Mouse (Mus musculus) intestine, embryonic 14.5 days (tissue): ENCODE data around the gene Taok1. TPM values are rescaled to one million over a fixed set of nuclear protein-coding genes. Genes with fewer than 3 reads are reported as not detected.

Experiments used
- ATAC-seq: fragments of 200-750 bp; cut with Nextera tagmentation; replicated peaks from 2 replicates; pipeline ENCODE4 v1.8.0; 2017; ENCODE audit warnings: low read depth, moderate number of reproducible peaks, moderate TSS enrichment, moderate library complexity; ENCODE audit not compliant: low FRiP score, low TSS enrichment
- DNase-seq: peaks from one replicate; pipeline ENCODE4 v3.0.0-alpha.2; 2018; ENCODE audit warnings: low spot score
- H3K27ac ChIP-seq: fragments of 300-500 bp; sonication (generic); 2 replicates; pipeline ENCODE4 v1.5.1; 2014; ENCODE audit warnings: low read depth, mild to moderate bottlenecking, control low read depth
- H3K27me3 ChIP-seq: fragments of 300-500 bp; sonication (generic); replicated peaks from 2 replicates; pipeline ENCODE4 v1.6.1; 2014; ENCODE audit warnings: low read length, control low read depth; ENCODE audit not compliant: control insufficient read depth, insufficient read depth
- H3K36me3 ChIP-seq: fragments of 300-500 bp; sonication (generic); 2 replicates; pipeline ENCODE4 v1.6.1; 2014; ENCODE audit warnings: low read length, control low read depth; ENCODE audit not compliant: control insufficient read depth, insufficient read depth
- H3K4me1 ChIP-seq: fragments of 300-500 bp; sonication (generic); replicated peaks from 2 replicates; pipeline ENCODE4 v1.6.1; 2014; ENCODE audit warnings: low read length, control low read depth, mixed read lengths; ENCODE audit not compliant: control insufficient read depth, insufficient read depth
- H3K4me2 ChIP-seq: fragments of 300-500 bp; sonication (generic); 2 replicates; pipeline ENCODE4 v1.6.1; 2014; ENCODE audit warnings: low read length
- H3K4me3 ChIP-seq: fragments of 300-500 bp; sonication (generic); 2 replicates; pipeline ENCODE4 v1.5.1; 2014; ENCODE audit warnings: low read depth, low read length, control low read depth, mixed read lengths
- H3K9ac ChIP-seq: fragments of 300-500 bp; sonication (generic); 2 replicates; pipeline ENCODE4 v1.6.1; 2014; ENCODE audit warnings: mild to moderate bottlenecking, low read length
- H3K9me3 ChIP-seq: fragments of 300-500 bp; sonication (generic); 2 replicates; pipeline ENCODE4 v1.6.1; 2016; ENCODE audit warnings: low read length, control low read depth; ENCODE audit not compliant: control insufficient read depth
- WGBS: fragments of 180-500 bp; shearing (Covaris S2); extraction: QIAGEN DNeasy Blood & Tissue Kit; methylation state at CpG from one replicate; pipeline ENCODE4 v1.1.7; 2014; 5-methylcytosine and 5-hydroxymethylcytosine counted together
- polyA plus RNA-seq: library from polyadenylated mRNA; unstranded; fragments of >200 nt; fragmentation: Nextera tagmentation; extraction: Ambion mirVana; gene quantifications from 2 replicates; pipeline ENCODE4 v1.2.1, GENCODE M21; 2014

Taok1 gene
- polyA plus RNA-seq, 1 experiment from 2014 or later: 19.7 TPM

GRCm38 (mm10) chr11:77488771-77489581, 118.6 kb downstream of the Taok1 start:
- no peaks in the 10 kb centered on the region for H3K9me3 ChIP-seq
- peak; percentile 72 for DNase-seq
- H3K4me3 ChIP-seq: peak overlapping the region; percentile 83

GRCm38 (mm10) chr11:77486798-77487197, 120.8 kb downstream of the Taok1 start:
- 67% methylated on average over 5 of the region's 5 CpGs for WGBS
- no peaks in the 10 kb centered on the region for H3K9me3 ChIP-seq
- H3K27ac ChIP-seq: no peak overlapping the region
- no peak for DNase-seq
- no peak overlapping the region for H3K4me3 ChIP-seq
- H3K9ac ChIP-seq: no peak overlapping the region
- H3K27me3 ChIP-seq: no peaks in the 10 kb centered on the region
- no peak for ATAC-seq
- H3K36me3 ChIP-seq: no peaks in the 10 kb centered on the region
- H3K4me1 ChIP-seq: peaks cover 33% of the 10 kb centered on the region
- no peak overlapping the region for H3K4me2 ChIP-seq

More at GRCm38 (mm10) chr11:77488771-77489581, 118.6 kb downstream of the Taok1 start:
- no peak for ATAC-seq
- WGBS: 3% methylated on average over 41 of the region's 55 CpGs
- Histone ChIP-seq H3K36me3 (no peaks in the 10 kb centered on the region), H3K27ac (no peak overlapping the region), H3K4me1 (peaks cover 41% of the 10 kb centered on the region), H3K4me2 (peak overlapping the region; percentile 90), H3K27me3 (no peaks in the 10 kb centered on the region), H3K9ac (peak overlapping the region; percentile 84)

DNA sequence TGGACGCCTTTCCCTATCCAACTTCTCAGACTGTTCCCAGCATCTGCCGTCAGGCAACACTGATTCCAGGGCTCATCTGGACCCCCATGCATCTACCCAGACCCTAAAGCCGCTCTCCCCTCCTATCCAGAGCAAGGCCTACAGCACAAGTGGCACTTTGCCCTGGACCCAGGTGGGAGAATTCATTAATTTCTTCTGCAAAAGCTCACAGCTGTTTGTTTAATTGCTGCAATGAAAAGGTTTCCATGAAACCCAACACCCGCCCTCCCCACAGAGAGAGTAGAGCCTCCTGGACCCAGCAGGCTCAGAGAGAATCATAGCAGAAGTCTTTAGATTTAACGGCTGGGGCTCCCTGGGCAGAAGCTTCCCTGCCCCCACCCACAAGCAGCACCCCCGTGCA, 122.4 kb downstream of the Taok1 start:
- Histone ChIP-seq H3K27ac (no peak overlapping the region), H3K27me3 (no peaks in the 10 kb centered on the region), H3K4me3 (no peak overlapping the region), H3K4me2 (no peak overlapping the region), H3K9me3 (no peaks in the 10 kb centered on the region), H3K9ac (no peak overlapping the region), H3K36me3 (no peaks in the 10 kb centered on the region), H3K4me1 (peaks cover 24% of the 10 kb centered on the region)
- 64% methylated on average over 6 of the region's 6 CpGs for WGBS
- ATAC-seq: no peak
- DNase-seq: no peak

DNA sequence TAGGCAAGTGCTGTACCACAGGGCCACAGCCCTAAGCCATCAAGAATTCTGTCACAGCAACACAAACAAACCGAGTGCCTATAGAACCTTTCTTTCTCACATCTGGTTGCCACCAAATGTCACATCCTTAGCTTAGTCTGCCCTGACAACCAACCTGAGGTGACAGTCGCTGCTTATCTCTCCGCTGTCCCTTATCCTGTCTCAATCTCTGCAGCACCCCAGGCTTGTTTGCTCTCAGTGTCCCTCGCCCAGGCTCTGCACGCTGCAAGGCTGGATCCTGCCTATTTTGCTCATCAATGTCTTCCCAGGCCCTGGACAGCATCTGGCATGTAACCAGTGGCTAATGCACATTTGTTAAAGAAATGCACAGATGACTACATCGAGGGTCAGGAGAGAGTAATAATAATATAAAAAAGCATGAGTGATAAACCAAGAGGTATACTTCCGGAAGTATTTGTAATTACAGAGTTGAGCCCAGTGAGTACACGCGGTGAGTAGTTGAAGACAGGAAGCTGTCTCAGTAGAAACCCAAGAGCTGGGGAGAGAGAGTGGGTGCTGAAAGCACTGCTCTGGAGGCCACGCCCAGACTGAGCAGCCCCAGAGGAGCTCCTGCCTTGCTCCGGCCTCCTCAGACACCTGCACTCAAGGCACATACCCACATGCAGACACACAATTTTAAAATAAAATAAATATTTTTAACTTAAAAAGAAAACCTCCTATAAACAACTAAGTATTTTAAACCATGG, 123.9 kb downstream of the Taok1 start:
- Histone ChIP-seq H3K27ac (no peak overlapping the region), H3K4me3 (no peak overlapping the region), H3K27me3 (no peaks in the 10 kb centered on the region), H3K36me3 (no peaks in the 10 kb centered on the region), H3K9ac (no peak overlapping the region), H3K9me3 (no peaks in the 10 kb centered on the region), H3K4me2 (no peak overlapping the region), H3K4me1 (peaks cover 17% of the 10 kb centered on the region)
- ATAC-seq: no peak
- no peak for DNase-seq
- 47% methylated on average over 11 of the region's 11 CpGs for WGBS

DNA sequence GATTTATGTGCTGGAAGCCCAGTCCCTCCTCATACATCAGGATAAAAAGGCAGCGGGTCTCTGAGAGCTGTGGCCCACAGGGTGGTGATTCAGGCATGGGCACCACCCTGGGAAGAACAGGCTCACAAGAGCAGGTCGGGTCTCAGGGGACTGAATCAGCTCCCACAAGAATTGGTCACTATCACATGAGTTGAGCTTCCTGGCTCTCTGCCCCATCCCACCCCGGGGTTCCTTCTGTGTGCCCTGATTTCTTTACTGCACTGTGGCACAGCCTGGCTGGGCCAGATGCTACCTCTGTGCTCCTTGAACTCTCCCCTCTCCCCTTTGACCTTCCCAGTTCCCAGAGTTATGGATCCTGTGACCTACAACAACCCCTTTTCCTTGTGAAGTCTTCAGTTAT, 124.6 kb downstream of the Taok1 start:
- 69% methylated on average over 3 of the region's 3 CpGs for WGBS

More for the DNA sequence above, 124.6 kb downstream of the Taok1 start:
- DNase-seq (no peak), ATAC-seq (no peak)
- Histone ChIP-seq H3K9me3 (no peaks in the 10 kb centered on the region), H3K27me3 (no peaks in the 10 kb centered on the region), H3K9ac (no peak overlapping the region), H3K4me2 (no peak overlapping the region), H3K27ac (no peak overlapping the region), H3K4me3 (no peak overlapping the region), H3K4me1 (peaks cover 11% of the 10 kb centered on the region; the same call in 1 of the 2 replicates), H3K36me3 (no peaks in the 10 kb centered on the region)

Other genes starting within 250 kb of the Taok1 start
- 0.15 and 0.23 TPM in 2 replicates for gene Coro6, start 145.4 kb downstream of the Taok1 start, polyA plus RNA-seq
- gene Ankrd13b, start 118.1 kb downstream of the Taok1 start, polyA plus RNA-seq: 7.3 and 8.3 TPM in 2 replicates
- 17.7 and 19.8 TPM in 2 replicates for gene Git1, start 114.3 kb downstream of the Taok1 start, polyA plus RNA-seq
- 2.2 and 3.2 TPM in 2 replicates for gene Abhd15, start 92.7 kb downstream of the Taok1 start, polyA plus RNA-seq
- 27.3 and 32.5 TPM in 2 replicates for gene Trp53i13, start 91.8 kb downstream of the Taok1 start, polyA plus RNA-seq
- not detected in 2 replicates for gene Gm10392, start 88.6 kb downstream of the Taok1 start, polyA plus RNA-seq
- gene Nufip2, start 78.3 kb upstream of the Taok1 start, polyA plus RNA-seq: 6.4 and 6.7 TPM in 2 replicates
- gene Cryba1, start 117.5 kb upstream of the Taok1 start, polyA plus RNA-seq: 0.26 TPM in 1 of 2 replicates, not detected in the other
- gene Myo18a, start 155.4 kb upstream of the Taok1 start, polyA plus RNA-seq: 21.1 and 24.9 TPM in 2 replicates
- gene Gm10277, start 179.9 kb upstream of the Taok1 start, polyA plus RNA-seq: 1.0 and 1.3 TPM in 2 replicates